Mouse (Mus musculus): ENCODE measurements around the gene Arv1. TPM values are rescaled to one million over a fixed set of nuclear protein-coding genes. Genes with fewer than 3 reads are reported as not detected.

Arv1 gene
- total RNA-seq (2014; rRNA removed; ENCODE audit: low replicate concordance) (10.5 and 10.7 TPM in 2 replicates), polyA plus RNA-seq (2015; fragmentation: Nextera tagmentation; extraction: Ambion mirVana) (8.9 and 11.0 TPM in 2 replicates)

DNA sequence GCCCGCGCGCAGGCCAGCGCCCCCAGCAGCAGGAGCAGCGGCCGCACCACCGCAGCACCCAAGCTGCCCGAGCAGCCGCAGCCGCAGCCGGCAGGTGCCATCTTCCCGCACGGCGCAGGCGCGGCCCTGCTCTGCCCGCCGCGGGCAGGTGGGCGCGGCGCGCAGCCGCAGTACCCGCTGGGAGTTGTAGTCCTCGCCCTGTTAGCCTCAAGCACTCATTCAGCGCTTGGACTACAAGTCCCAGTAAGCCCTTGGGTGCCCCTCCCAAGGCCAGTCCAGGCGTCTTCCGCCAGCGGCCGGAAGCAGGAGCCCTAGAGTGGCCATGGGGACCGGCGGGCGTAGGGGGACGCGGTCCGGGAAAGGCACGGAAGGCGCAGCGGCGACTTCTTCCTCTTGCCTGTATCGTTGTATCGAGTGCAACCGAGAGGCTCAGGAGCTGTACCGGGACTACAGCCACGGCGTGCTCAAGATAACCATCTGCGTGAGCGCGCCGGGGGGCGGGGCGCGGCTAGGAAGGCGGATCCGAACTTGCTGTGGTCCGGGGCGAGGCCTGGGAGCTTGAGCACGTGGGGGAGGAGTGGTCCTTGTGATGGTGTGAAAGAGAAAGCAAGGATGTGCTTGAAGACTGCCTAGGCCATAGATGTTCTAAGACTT lies at the start of gene Arv1, which contains the start of gene Ttc13:
Arv1 (plus strand) TSS at position 278 of the 654 bp plus-strand sequence.
Ttc13 (minus strand) TSS at position 122 of the 654 bp plus-strand sequence.
- peaks cover 16% of the 10 kb centered on the region for H3K4me1 ChIP-seq (ENCODE audit: control insufficient read depth, insufficient read depth)
- ATAC-seq (ENCODE audit: insufficient read depth, low read depth): peak; percentile 100
- H3K4me3 ChIP-seq (ENCODE audit: low read depth, low read length): peak within 1 kb of the TSS; percentile 76
- peaks cover 15% of the 10 kb centered on the region for H3K36me3 ChIP-seq (replicated peaks; ENCODE audit: control insufficient read depth, insufficient read depth, low read length)
- H3K4me2 ChIP-seq (ENCODE audit: low read depth, low read length): peak within 1 kb of the TSS; percentile 85
- H3K27me3 ChIP-seq (ENCODE audit: control insufficient read depth, insufficient read depth, low read length): no peaks in the 10 kb centered on the region
- no peak for TF ChIP-seq CTCF (IDR thresholded peaks at IDR 0.05; ENCODE audit: low read depth)
- TF ChIP-seq EP300 (IDR thresholded peaks at IDR 0.05; ENCODE audit: low read depth): no peak
- 0 out of 2 replicates have a peak within 1 kb of the TSS, but pooled peaks have one; percentile 18 for H3K27ac ChIP-seq (ENCODE audit: low read depth)
- H3K9me3 ChIP-seq (replicated peaks; ENCODE audit: control insufficient read depth, low read length): no peaks in the 10 kb centered on the region
- DNase-seq (ENCODE audit: low spot score): peak; percentile 99
- peak within 1 kb of the TSS; percentile 68 for H3K9ac ChIP-seq (replicated peaks; ENCODE audit: low read depth, low read length)
- WGBS: under 1% methylated on average over 59 of the region's 59 CpGs

DNA sequence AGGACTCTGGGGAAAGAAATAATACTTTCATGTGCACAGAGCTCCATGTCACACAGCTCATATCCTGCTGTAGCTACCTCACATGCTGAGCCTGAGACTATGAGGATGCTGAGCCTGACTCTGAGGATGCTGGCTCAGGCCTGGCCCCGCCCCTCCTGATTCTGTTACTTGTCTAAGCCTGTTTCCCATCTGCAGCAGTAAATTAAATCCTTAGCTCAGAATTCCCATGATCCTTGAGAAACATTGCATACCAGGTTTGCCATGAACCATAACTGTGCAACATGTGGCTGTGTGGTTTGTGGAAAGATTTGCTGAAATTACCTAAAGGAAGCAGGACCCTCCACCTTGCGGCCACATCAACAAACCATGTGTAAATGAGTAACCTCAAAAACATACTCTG lies 49.6 kb upstream of the Arv1 start:
- no peak for DNase-seq (ENCODE audit: low spot score)
- H3K27me3 ChIP-seq (ENCODE audit: control insufficient read depth, insufficient read depth, low read length): no peaks in the 10 kb centered on the region
- H3K4me3 ChIP-seq (ENCODE audit: low read depth, low read length): no peak overlapping the region
- no peak overlapping the region for H3K9ac ChIP-seq (replicated peaks; ENCODE audit: low read depth, low read length)
- ATAC-seq (ENCODE audit: insufficient read depth, low read depth): no peak
- no peak for TF ChIP-seq CTCF (IDR thresholded peaks at IDR 0.05; ENCODE audit: low read depth)
- no peak for TF ChIP-seq EP300 (IDR thresholded peaks at IDR 0.05; ENCODE audit: low read depth)
- no peak overlapping the region for H3K4me2 ChIP-seq (ENCODE audit: low read depth, low read length)
- H3K4me1 ChIP-seq (ENCODE audit: control insufficient read depth, insufficient read depth): no peaks in the 10 kb centered on the region
- H3K36me3 ChIP-seq (replicated peaks; ENCODE audit: control insufficient read depth, insufficient read depth, low read length): peaks cover 35% of the 10 kb centered on the region
- no peak overlapping the region for H3K27ac ChIP-seq (ENCODE audit: low read depth)
- H3K9me3 ChIP-seq (replicated peaks; ENCODE audit: control insufficient read depth, low read length): no peaks in the 10 kb centered on the region
- WGBS: 98% methylated on average over 2 of the region's 2 CpGs

DNA sequence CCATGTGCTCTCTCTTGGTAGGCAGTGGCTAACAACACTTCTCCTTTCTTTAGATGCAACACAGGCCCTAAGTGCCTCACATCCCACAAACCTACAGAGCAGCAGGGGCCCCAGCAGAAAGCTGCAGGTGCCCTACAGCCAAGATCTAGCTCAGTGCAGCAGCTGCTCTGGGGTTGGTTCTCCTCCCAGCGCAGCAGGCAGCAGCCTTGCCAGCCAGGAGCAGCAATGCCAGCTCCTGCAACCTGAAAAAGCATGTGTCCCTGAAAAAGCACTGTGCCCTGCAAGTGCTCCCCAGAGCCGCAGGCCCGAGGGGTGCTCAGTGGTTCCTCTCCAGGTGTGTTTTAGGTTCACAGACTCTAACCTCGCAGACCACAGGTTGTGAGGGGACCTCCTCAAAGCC lies 45.3 kb upstream of the Arv1 start:
- no peak overlapping the region for H3K4me3 ChIP-seq (ENCODE audit: low read depth, low read length)
- no peak for ATAC-seq (ENCODE audit: insufficient read depth, low read depth)
- no peak overlapping the region for H3K4me2 ChIP-seq (ENCODE audit: low read depth, low read length)
- DNase-seq (ENCODE audit: low spot score): no peak
- no peaks in the 10 kb centered on the region for H3K9me3 ChIP-seq (replicated peaks; ENCODE audit: control insufficient read depth, low read length)
- H3K9ac ChIP-seq (replicated peaks; ENCODE audit: low read depth, low read length): no peak overlapping the region
- H3K27ac ChIP-seq (ENCODE audit: low read depth): no peak overlapping the region
- 92% methylated on average over 4 of the region's 4 CpGs for WGBS
- H3K27me3 ChIP-seq (ENCODE audit: control insufficient read depth, insufficient read depth, low read length): no peaks in the 10 kb centered on the region
- no peaks in the 10 kb centered on the region for H3K4me1 ChIP-seq (ENCODE audit: control insufficient read depth, insufficient read depth)
- peaks cover 39% of the 10 kb centered on the region for H3K36me3 ChIP-seq (replicated peaks; ENCODE audit: control insufficient read depth, insufficient read depth, low read length)
- TF ChIP-seq EP300 (IDR thresholded peaks at IDR 0.05; ENCODE audit: low read depth) (no peak), CTCF (IDR thresholded peaks at IDR 0.05; ENCODE audit: low read depth) (no peak)

DNA sequence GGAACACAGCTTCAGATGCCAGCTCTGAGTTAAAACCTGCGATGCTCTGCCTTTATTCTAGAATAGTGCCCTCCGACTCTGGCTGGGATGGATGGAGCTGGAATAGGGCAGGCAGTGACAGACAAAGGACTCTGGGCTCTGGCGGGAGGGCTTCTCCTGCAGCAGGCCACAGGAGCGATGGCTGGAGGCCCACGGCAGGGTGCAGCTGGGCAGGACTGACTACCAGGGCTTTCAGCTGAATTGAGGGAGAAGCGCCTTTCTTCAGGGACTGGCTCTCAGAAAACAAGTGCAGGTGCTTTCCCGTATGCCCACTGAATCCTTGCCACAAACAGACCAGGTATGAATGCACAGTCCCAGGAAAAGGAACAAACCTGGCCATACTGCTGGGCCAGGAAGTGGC lies 44.9 kb upstream of the Arv1 start:
- Histone ChIP-seq H3K9ac (replicated peaks; ENCODE audit: low read depth, low read length) (no peak overlapping the region; the same call in 1 of the 2 replicates), H3K9me3 (replicated peaks; ENCODE audit: control insufficient read depth, low read length) (no peaks in the 10 kb centered on the region), H3K27ac (ENCODE audit: low read depth) (peak overlapping the region; percentile 7; the same call in 1 of the 2 replicates), H3K36me3 (replicated peaks; ENCODE audit: control insufficient read depth, insufficient read depth, low read length) (peaks cover 39% of the 10 kb centered on the region), H3K4me3 (ENCODE audit: low read depth, low read length) (no peak overlapping the region), H3K4me1 (ENCODE audit: control insufficient read depth, insufficient read depth) (no peaks in the 10 kb centered on the region), H3K4me2 (ENCODE audit: low read depth, low read length) (no peak overlapping the region), H3K27me3 (ENCODE audit: control insufficient read depth, insufficient read depth, low read length) (no peaks in the 10 kb centered on the region)
- WGBS: 85% methylated on average over 7 of the region's 7 CpGs
- no peak for ATAC-seq (ENCODE audit: insufficient read depth, low read depth)
- DNase-seq (ENCODE audit: low spot score): no peak
- TF ChIP-seq CTCF (IDR thresholded peaks at IDR 0.05; ENCODE audit: low read depth): no peak
- no peak for TF ChIP-seq EP300 (IDR thresholded peaks at IDR 0.05; ENCODE audit: low read depth)

DNA sequence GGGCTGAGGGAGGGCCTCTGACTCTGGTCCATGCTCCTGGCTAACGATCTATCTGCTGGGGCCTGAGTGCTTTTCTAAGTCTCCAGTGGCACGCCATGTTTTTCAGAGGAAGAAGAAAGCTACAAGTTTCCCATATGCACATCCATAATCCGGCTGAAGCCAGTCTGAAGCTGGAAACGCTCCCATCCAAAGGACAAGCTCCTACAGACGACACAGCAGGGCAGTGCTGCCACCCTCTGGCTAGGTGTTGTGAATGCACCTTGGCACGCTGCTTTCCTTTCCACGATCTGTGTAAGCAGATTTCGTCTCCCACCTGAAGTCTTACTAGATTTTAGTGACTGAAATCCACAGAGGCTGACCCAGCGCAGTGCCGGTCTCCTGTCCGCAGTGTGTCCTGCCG lies 44.5 kb upstream of the Arv1 start:
- ATAC-seq (ENCODE audit: insufficient read depth, low read depth): peak; percentile 88
- H3K36me3 ChIP-seq (replicated peaks; ENCODE audit: control insufficient read depth, insufficient read depth, low read length): peaks cover 37% of the 10 kb centered on the region

More for the DNA sequence above, 44.5 kb upstream of the Arv1 start:
- Histone ChIP-seq H3K27ac (ENCODE audit: low read depth) (peak overlapping the region; percentile 7; the same call in 1 of the 2 replicates), H3K4me3 (ENCODE audit: low read depth, low read length) (no peak overlapping the region), H3K4me1 (ENCODE audit: control insufficient read depth, insufficient read depth) (no peaks in the 10 kb centered on the region), H3K27me3 (ENCODE audit: control insufficient read depth, insufficient read depth, low read length) (no peaks in the 10 kb centered on the region), H3K9ac (replicated peaks; ENCODE audit: low read depth, low read length) (no peak overlapping the region; the same call in 1 of the 2 replicates), H3K9me3 (replicated peaks; ENCODE audit: control insufficient read depth, low read length) (no peaks in the 10 kb centered on the region), H3K4me2 (ENCODE audit: low read depth, low read length) (no peak overlapping the region)
- TF ChIP-seq CTCF (IDR thresholded peaks at IDR 0.05; ENCODE audit: low read depth) (peak; percentile 99), EP300 (IDR thresholded peaks at IDR 0.05; ENCODE audit: low read depth) (no peak)
- 44% methylated on average over 12 of the region's 12 CpGs for WGBS
- peak; percentile 92 for DNase-seq (ENCODE audit: low spot score)
